Comparison of ENCODE assay signal across 8 mouse cellular contexts in genomic region chr12:113013604-113014558, GRCm38 (mm10). TPM values are rescaled to one million over a fixed set of nuclear protein-coding genes. Genes with fewer than 3 reads are reported as not detected.
DNase-seq lines count a peak whose midpoint lies in the region; ATAC-seq lines count a peak whose summit lies in the region.

TSS of gene Pacs2 (plus strand) at chr12:113014508.

- H3K27ac ChIP-seq in hindbrain, embryonic 11.5 days (ENCODE audit: low read depth, low read length): peak within 1 kb of the TSS; percentile 81

- peak; percentile 96 for DNase-seq in Muller cell, postnatal 12 days (ENCODE audit: inconsistent ontology term)
- peak; percentile 93 for DNase-seq in cerebellum, adult 9-10 months
- DNase-seq in frontal cortex, adult 2 months (ENCODE audit: extremely low spot score in 1 of 2, low spot score in 1 of 2): peak; percentile 65 to 91
- DNase-seq in hindbrain, embryonic 11.5 days (ENCODE audit: low spot score): peak; percentile 98
- DNase-seq in layer of hippocampus, postnatal 25 days (ENCODE audit: extremely low spot score in 1 of 2, low spot score in 1 of 2): peak; percentile 86 to 88
- DNase-seq in lung, postnatal 25 days (ENCODE audit: low spot score): peak; percentile 93
- DNase-seq in retina, embryonic 14.5 days (ENCODE audit: low spot score): peak; percentile 96
- peak; percentile 97 for DNase-seq in thymus, postnatal 4 days

- H3K4me3 ChIP-seq in hindbrain, embryonic 11.5 days (ENCODE audit: low read depth, low read length): peak within 1 kb of the TSS; percentile 96

- peaks cover 8% of the 10 kb centered on the region; the same call in 1 of the 2 replicates for H3K4me1 ChIP-seq in hindbrain, embryonic 11.5 days (replicated peaks; ENCODE audit: control insufficient read depth, insufficient read depth, low read length)

- peak within 1 kb of the TSS; percentile 94 for H3K4me2 ChIP-seq in hindbrain, embryonic 11.5 days (replicated peaks; ENCODE audit: low read depth, low read length)

- H3K9ac ChIP-seq in hindbrain, embryonic 11.5 days (ENCODE audit: low read depth, low read length): peak within 1 kb of the TSS; percentile 95

- H3K9me3 ChIP-seq in hindbrain, embryonic 11.5 days (ENCODE audit: control insufficient read depth, low read length): no peaks in the 10 kb centered on the region

- H3K36me3 ChIP-seq in hindbrain, embryonic 11.5 days (ENCODE audit: control insufficient read depth, insufficient read depth, low read length): 0 out of 2 replicates have a peak, but pooled peaks cover 2% of the 10 kb centered on the region

- peak; percentile 93 for ATAC-seq in hindbrain, embryonic 11.5 days (ENCODE audit: low FRiP score)

- no peaks in the 10 kb centered on the region for H3K27me3 ChIP-seq in hindbrain, embryonic 11.5 days (ENCODE audit: control insufficient read depth, insufficient read depth, low read length)

- 4% methylated on average over 51 of the region's 85 CpGs for WGBS in hindbrain, embryonic 11.5 days

RNA-seq across cellular contexts. Expression of gene Pacs2, which starts in this region (rescaled TPM):
- 70.3 and 72.3 TPM in 2 replicates for polyA plus RNA-seq in frontal cortex, adult 2 months (2012; rRNA removed)
- 17.2 and 21.2 TPM in 2 replicates for polyA plus RNA-seq in hindbrain, embryonic 11.5 days (2014; fragmentation: Nextera tagmentation; extraction: Ambion mirVana)
- 10 to 100 TPM; 94.2 to 97.8 TPM for total RNA-seq in layer of hippocampus, postnatal 25 days (2021)

Comparison
In these comparisons a context has a peak if more than half of its experiments do, and no peak if none do; other contexts are left out.
1. Peak in every context shown above with its lines: DNase-seq, ATAC-seq, H3K4me3 ChIP-seq and H3K27ac ChIP-seq.